Mouse (Mus musculus): Measurements from ENCODE around the gene Pdcl3. TPM values are rescaled to one million over a fixed set of nuclear protein-coding genes. Genes with fewer than 3 reads are reported as not detected.
"Not testable (repeated sequence)": the region's sequence is repeated elsewhere in the genome, so short reads cannot be mapped to it uniquely, and the experiment has no call there.

Pdcl3 gene
- polyA plus RNA-seq, 1 experiment from 2014 or later, result 166 TPM

- Histone ChIP-seq H3K27me3 (ENCODE audit: control insufficient read depth, insufficient read depth, low read length) (no peaks in the 10 kb centered on the region), H3K27ac (ENCODE audit: low read length) (no peak overlapping the region), H3K36me3 (ENCODE audit: control insufficient read depth, insufficient read depth, low read length) (no peaks in the 10 kb centered on the region), H3K4me1 (ENCODE audit: control insufficient read depth, insufficient read depth, low read length) (no peaks in the 10 kb centered on the region), H3K9ac (replicated peaks; ENCODE audit: low read depth, low read length) (no peak overlapping the region), H3K4me3 (ENCODE audit: low read depth, low read length) (no peak overlapping the region), H3K4me2 (replicated peaks; ENCODE audit: low read depth, low read length) (no peak overlapping the region), H3K9me3 (ENCODE audit: control insufficient read depth, low read depth, low read length) (no peaks in the 10 kb centered on the region)
- ATAC-seq (ENCODE audit: insufficient number of reproducible peaks, insufficient read depth, low FRiP score, low read depth), result no peak
- 84% methylated on average over 9 of the region's 9 CpGs for WGBS
These were observed 50.4 kb downstream of the Pdcl3 start for GRCm38 (mm10) chr1:39035817-39036216.

DNA sequence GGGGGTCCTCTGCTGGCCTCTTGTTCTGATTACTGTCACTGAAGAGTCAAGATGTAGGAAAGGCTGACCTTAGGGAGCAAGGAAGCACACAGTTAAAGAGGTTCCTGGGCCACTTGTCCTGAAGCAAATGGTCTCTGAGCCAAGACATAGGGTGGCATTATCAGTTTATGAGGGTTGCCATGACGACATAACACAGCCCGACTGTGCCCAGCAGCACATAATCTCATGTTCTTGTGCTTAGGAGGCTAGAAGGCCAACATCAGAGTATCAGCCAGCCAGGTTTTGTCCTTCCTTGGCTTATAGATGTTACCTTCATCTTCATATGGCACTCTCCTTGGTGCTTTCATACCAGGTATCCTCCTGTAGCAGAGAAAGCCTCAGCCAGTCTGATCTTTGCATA lies 56.8 kb downstream of the Pdcl3 start:
- Histone ChIP-seq H3K4me2 (replicated peaks; ENCODE audit: low read depth, low read length) (no peak overlapping the region), H3K27me3 (ENCODE audit: control insufficient read depth, insufficient read depth, low read length) (no peaks in the 10 kb centered on the region), H3K27ac (ENCODE audit: low read length) (no peak overlapping the region), H3K4me3 (ENCODE audit: low read depth, low read length) (no peak overlapping the region), H3K9ac (replicated peaks; ENCODE audit: low read depth, low read length) (no peak overlapping the region), H3K4me1 (ENCODE audit: control insufficient read depth, insufficient read depth, low read length) (no peaks in the 10 kb centered on the region), H3K36me3 (ENCODE audit: control insufficient read depth, insufficient read depth, low read length) (no peaks in the 10 kb centered on the region), H3K9me3 (ENCODE audit: control insufficient read depth, low read depth, low read length) (no peaks in the 10 kb centered on the region)
- ATAC-seq (ENCODE audit: insufficient number of reproducible peaks, insufficient read depth, low FRiP score, low read depth), result no peak
- 64% methylated on average over 2 of the region's 2 CpGs for WGBS

- not testable (repeated sequence) for H3K27ac ChIP-seq (ENCODE audit: low read length); H3K4me2 ChIP-seq (replicated peaks; ENCODE audit: low read depth, low read length); H3K4me3 ChIP-seq (ENCODE audit: low read depth, low read length); H3K9ac ChIP-seq (replicated peaks; ENCODE audit: low read depth, low read length); ATAC-seq (ENCODE audit: insufficient number of reproducible peaks, insufficient read depth, low FRiP score, low read depth); H3K4me1 ChIP-seq (ENCODE audit: control insufficient read depth, insufficient read depth, low read length); H3K9me3 ChIP-seq (ENCODE audit: control insufficient read depth, low read depth, low read length); H3K36me3 ChIP-seq (ENCODE audit: control insufficient read depth, insufficient read depth, low read length); H3K27me3 ChIP-seq (ENCODE audit: control insufficient read depth, insufficient read depth, low read length)
- WGBS, result 84% methylated on average over 1 of the region's 1 CpGs
These were observed 59.0 kb downstream of the Pdcl3 start for GRCm38 (mm10) chr1:39044442-39044841.

- no peaks in the 10 kb centered on the region for H3K27me3 ChIP-seq (ENCODE audit: control insufficient read depth, insufficient read depth, low read length)
- 23% methylated on average over 7 of the region's 7 CpGs for WGBS
These were observed 61.3 kb downstream of the Pdcl3 start for GRCm38 (mm10) chr1:39046689-39047088.

More at GRCm38 (mm10) chr1:39046689-39047088, 61.3 kb downstream of the Pdcl3 start:
- no peak overlapping the region for H3K9ac ChIP-seq (replicated peaks; ENCODE audit: low read depth, low read length)
- H3K4me2 ChIP-seq (replicated peaks; ENCODE audit: low read depth, low read length), result no peak overlapping the region
- H3K9me3 ChIP-seq (ENCODE audit: control insufficient read depth, low read depth, low read length), result peaks cover 7% of the 10 kb centered on the region; the same call in 1 of the 2 replicates
- no peak for ATAC-seq (ENCODE audit: insufficient number of reproducible peaks, insufficient read depth, low FRiP score, low read depth)
- no peak overlapping the region for H3K4me3 ChIP-seq (ENCODE audit: low read depth, low read length)
- no peak overlapping the region for H3K27ac ChIP-seq (ENCODE audit: low read length)
- no peaks in the 10 kb centered on the region for H3K36me3 ChIP-seq (ENCODE audit: control insufficient read depth, insufficient read depth, low read length)
- no peaks in the 10 kb centered on the region for H3K4me1 ChIP-seq (ENCODE audit: control insufficient read depth, insufficient read depth, low read length)

Other genes with a start within 250 kb of the Pdcl3 start
- gene Lonrf2, start 148.9 kb upstream of the Pdcl3 start, polyA plus RNA-seq (2014; fragmentation: Nextera tagmentation; extraction: Ambion mirVana), result 2.0 and 2.2 TPM in 2 replicates
- 5.6 and 6.5 TPM in 2 replicates for gene Chst10, start 87.4 kb upstream of the Pdcl3 start, polyA plus RNA-seq (2014; fragmentation: Nextera tagmentation; extraction: Ambion mirVana)
- not detected in 2 replicates for gene Nms, start 46.5 kb upstream of the Pdcl3 start, polyA plus RNA-seq (2014; fragmentation: Nextera tagmentation; extraction: Ambion mirVana)
- gene Npas2, start 208.1 kb downstream of the Pdcl3 start, polyA plus RNA-seq (2014; fragmentation: Nextera tagmentation; extraction: Ambion mirVana), result 0.81 and 1.7 TPM in 2 replicates